Mouse (Mus musculus) cerebellum, adult 2 months (tissue): ENCODE measurements around the gene Trim8.

Experiments
- CTCF ChIP-seq: fragments of 200-500 bp; IDR thresholded peaks from 2 replicates; pipeline ENCODE4 v1.5.1; 2011; ENCODE audit warnings: low read depth, mild to moderate bottlenecking, control low read depth, low read length, moderate library complexity, borderline replicate concordance; ENCODE audit not compliant: insufficient read depth
- POLR2A ChIP-seq: fragments of 200-500 bp; IDR thresholded peaks from 2 replicates; pipeline ENCODE4 v1.6.1; 2011; ENCODE audit warnings: low read length, control low read depth, borderline replicate concordance; ENCODE audit not compliant: insufficient read depth

- TF ChIP-seq CTCF (no peak), POLR2A (0 out of 2 replicates have a peak, but pooled peaks have one; percentile 1)
These were observed 2.0 kb upstream of the Trim8 start for GRCm38 (mm10) chr19:46499539-46499835.
